Mouse (Mus musculus) G1E (cell line): ENCODE data around the gene Serf2.

Source experiments
- CTCF ChIP-seq: IDR thresholded peaks from 2 replicates; pipeline ENCODE4 v1.5.1; 2012; ENCODE audit warnings: low read depth, low read length, inconsistent platforms, mixed read lengths
- TAL1 ChIP-seq: conservative IDR thresholded peaks from 2 replicates; pipeline ENCODE4 v1.6.1; 2012; ENCODE audit warnings: low read depth, low read length, inconsistent platforms, mixed read lengths

DNA sequence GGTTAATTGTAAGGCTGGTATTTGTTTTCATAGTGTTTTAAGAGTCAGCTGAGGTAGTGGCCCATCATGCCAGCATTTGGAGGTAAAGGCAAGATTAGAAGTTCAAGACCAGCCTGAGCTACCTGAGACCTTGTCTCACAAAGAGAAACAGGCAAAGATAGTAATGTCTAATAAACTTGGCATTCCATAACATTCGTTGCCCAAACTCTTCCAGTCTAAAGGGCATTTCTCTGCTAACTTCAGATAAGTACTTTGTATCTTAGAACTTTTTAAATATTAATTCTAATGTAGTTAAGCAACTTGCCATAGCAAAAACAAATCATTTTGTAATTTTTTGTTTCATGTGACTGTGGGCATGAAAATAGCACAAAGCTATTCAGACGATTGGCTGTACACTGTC, 25.8 kb upstream of the Serf2 start:
- TF ChIP-seq TAL1 = no peak
- TF ChIP-seq CTCF = no peak
